Mouse (Mus musculus) neural tube, embryonic 15.5 days (tissue): ENCODE results near the gene Nutf2. TPM values are rescaled to one million over a fixed set of nuclear protein-coding genes. Genes with fewer than 3 reads are reported as not detected.
"Not testable (repeated sequence)": the region's sequence is repeated elsewhere in the genome, so short reads cannot be mapped to it uniquely, and the experiment has no call there.

Source experiments
- ATAC-seq: fragments of 200-750 bp; cut with Nextera tagmentation; 2 replicates; pipeline ENCODE4 v1.8.0; 2017; ENCODE audit warnings: mild to moderate bottlenecking, moderate TSS enrichment, moderate library complexity; ENCODE audit not compliant: low FRiP score
- H3K27ac ChIP-seq: fragments of 300-500 bp; sonication (generic); replicated peaks from 2 replicates; pipeline ENCODE4 v1.5.1; 2015; ENCODE audit warnings: mild to moderate bottlenecking, inconsistent platforms
- H3K27me3 ChIP-seq: fragments of 300-500 bp; sonication (generic); replicated peaks from 2 replicates; pipeline ENCODE4 v1.6.1; 2015; ENCODE audit warnings: inconsistent platforms
- H3K36me3 ChIP-seq: fragments of 300-500 bp; sonication (generic); 2 replicates; pipeline ENCODE4 v1.6.1; 2015; ENCODE audit warnings: inconsistent platforms
- H3K4me1 ChIP-seq: fragments of 300-500 bp; sonication (generic); 2 replicates; pipeline ENCODE4 v1.6.1; 2015; ENCODE audit warnings: inconsistent platforms
- H3K4me2 ChIP-seq: fragments of 300-500 bp; sonication (generic); 2 replicates; pipeline ENCODE4 v1.6.1; 2015; ENCODE audit warnings: inconsistent platforms, mild to moderate bottlenecking, moderate library complexity
- H3K4me3 ChIP-seq: fragments of 300-500 bp; sonication (generic); replicated peaks from 2 replicates; pipeline ENCODE4 v1.5.1; 2015; ENCODE audit warnings: mild to moderate bottlenecking, inconsistent platforms
- H3K9ac ChIP-seq: fragments of 300-500 bp; sonication (generic); replicated peaks from 2 replicates; pipeline ENCODE4 v1.6.1; 2015; ENCODE audit warnings: mild to moderate bottlenecking, inconsistent platforms
- H3K9me3 ChIP-seq: fragments of 300-500 bp; sonication (generic); replicated peaks from 2 replicates; pipeline ENCODE4 v1.6.1; 2016; ENCODE audit warnings: inconsistent platforms
- WGBS: fragments of 180-500 bp; shearing (Covaris S2); methylation state at CpG from one replicate; pipeline ENCODE4 v1.1.7; 2015; ENCODE audit warnings: mixed read lengths; 5-methylcytosine and 5-hydroxymethylcytosine counted together
- polyA plus RNA-seq: library from polyadenylated mRNA; unstranded; fragments of >200 nt; fragmentation: Nextera tagmentation; extraction: Ambion mirVana; gene quantifications from 2 replicates; pipeline ENCODE4 v1.2.1, GENCODE M21; 2015

The Nutf2 gene
- polyA plus RNA-seq, result 145 and 174 TPM in 2 replicates

GRCm38 (mm10) chr8:105860143-105860981 lies at the start of gene Nutf2:
Gene Nutf2, plus strand, starts transcription at chr8:105860580.
- H3K27ac ChIP-seq, result peak within 1 kb of the TSS; percentile 93
- H3K9ac ChIP-seq, result peak within 1 kb of the TSS; percentile 97
- WGBS, result under 1% methylated on average over 54 of the region's 59 CpGs
- H3K9me3 ChIP-seq, result no peaks in the 10 kb centered on the region
- H3K4me1 ChIP-seq, result peaks cover 73% of the 10 kb centered on the region
- peak within 1 kb of the TSS; percentile 74 for H3K4me2 ChIP-seq
- no peaks in the 10 kb centered on the region for H3K27me3 ChIP-seq
- peaks cover 4% of the 10 kb centered on the region; the same call in 1 of the 2 replicates for H3K36me3 ChIP-seq
- ATAC-seq, result peak; percentile 96
- H3K4me3 ChIP-seq, result peak within 1 kb of the TSS; percentile 95

GRCm38 (mm10) chr8:105811061-105811460 lies 49.3 kb upstream of the Nutf2 start:
- Histone ChIP-seq H3K27me3 (no peaks in the 10 kb centered on the region), H3K9me3 (no peaks in the 10 kb centered on the region), H3K9ac (no peak overlapping the region), H3K27ac (no peak overlapping the region), H3K4me3 (no peak overlapping the region), H3K36me3 (peaks cover 9% of the 10 kb centered on the region; the same call in 1 of the 2 replicates), H3K4me2 (no peak overlapping the region), H3K4me1 (peaks cover 19% of the 10 kb centered on the region; the same call in 1 of the 2 replicates)
- no peak for ATAC-seq
- 80% methylated on average over 10 of the region's 10 CpGs for WGBS

GRCm38 (mm10) chr8:105811543-105811942 lies 48.8 kb upstream of the Nutf2 start:
- WGBS, result 81% methylated on average over 3 of the region's 3 CpGs
- Histone ChIP-seq H3K9ac (no peak overlapping the region), H3K9me3 (no peaks in the 10 kb centered on the region), H3K4me2 (no peak overlapping the region), H3K4me1 (peaks cover 19% of the 10 kb centered on the region; the same call in 1 of the 2 replicates), H3K4me3 (no peak overlapping the region), H3K27ac (no peak overlapping the region), H3K36me3 (peaks cover 9% of the 10 kb centered on the region; the same call in 1 of the 2 replicates), H3K27me3 (no peaks in the 10 kb centered on the region)
- no peak for ATAC-seq

- 89% methylated on average over 5 of the region's 5 CpGs for WGBS
- Histone ChIP-seq H3K4me2 (no peak overlapping the region), H3K27me3 (no peaks in the 10 kb centered on the region), H3K9ac (no peak overlapping the region), H3K36me3 (peaks cover 9% of the 10 kb centered on the region; the same call in 1 of the 2 replicates), H3K4me3 (no peak overlapping the region), H3K27ac (no peak overlapping the region), H3K9me3 (no peaks in the 10 kb centered on the region), H3K4me1 (peaks cover 19% of the 10 kb centered on the region; the same call in 1 of the 2 replicates)
- ATAC-seq, result no peak
Observed at GRCm38 (mm10) chr8:105812511-105812910, 47.9 kb upstream of the Nutf2 start.

- peaks cover 14% of the 10 kb centered on the region; the same call in 1 of the 2 replicates for H3K4me1 ChIP-seq
- no peak overlapping the region for H3K4me3 ChIP-seq
- peaks cover 12% of the 10 kb centered on the region; the same call in 1 of the 2 replicates for H3K36me3 ChIP-seq
- no peak overlapping the region for H3K27ac ChIP-seq
- H3K9ac ChIP-seq, result no peak overlapping the region
- no peaks in the 10 kb centered on the region for H3K27me3 ChIP-seq
- no peak for ATAC-seq
- no peak overlapping the region for H3K4me2 ChIP-seq
- 95% methylated on average over 6 of the region's 6 CpGs for WGBS
- H3K9me3 ChIP-seq, result no peaks in the 10 kb centered on the region
Observed at GRCm38 (mm10) chr8:105813241-105813640, 47.1 kb upstream of the Nutf2 start.

- Histone ChIP-seq H3K4me3 (no peak overlapping the region), H3K9me3 (no peaks in the 10 kb centered on the region), H3K4me2 (no peak overlapping the region), H3K27me3 (no peaks in the 10 kb centered on the region), H3K9ac (no peak overlapping the region), H3K27ac (no peak overlapping the region), H3K36me3 (peaks cover 38% of the 10 kb centered on the region), H3K4me1 (peaks cover 14% of the 10 kb centered on the region)
- no peak for ATAC-seq
- 95% methylated on average over 3 of the region's 3 CpGs for WGBS
Observed at GRCm38 (mm10) chr8:105819659-105820058, 40.7 kb upstream of the Nutf2 start.

GRCm38 (mm10) chr8:105820925-105821324 lies 39.5 kb upstream of the Nutf2 start:
- Histone ChIP-seq H3K4me2 (no peak overlapping the region), H3K9ac (no peak overlapping the region), H3K9me3 (no peaks in the 10 kb centered on the region), H3K4me3 (no peak overlapping the region), H3K4me1 (peaks cover 26% of the 10 kb centered on the region), H3K36me3 (peaks cover 41% of the 10 kb centered on the region), H3K27me3 (no peaks in the 10 kb centered on the region), H3K27ac (no peak overlapping the region)
- no peak for ATAC-seq
- 95% methylated on average over 1 of the region's 1 CpGs for WGBS

GRCm38 (mm10) chr8:105825506-105825905 lies 34.9 kb upstream of the Nutf2 start:
- peaks cover 34% of the 10 kb centered on the region for H3K36me3 ChIP-seq
- no peaks in the 10 kb centered on the region for H3K9me3 ChIP-seq
- peak overlapping the region; percentile 95 for H3K9ac ChIP-seq
- 48% methylated on average over 4 of the region's 4 CpGs for WGBS
- peak overlapping the region; percentile 80 for H3K4me2 ChIP-seq
- ATAC-seq, result no peak
- peaks cover 33% of the 10 kb centered on the region for H3K4me1 ChIP-seq
- H3K4me3 ChIP-seq, result peak overlapping the region; percentile 90
- H3K27ac ChIP-seq, result no peak overlapping the region
- no peaks in the 10 kb centered on the region for H3K27me3 ChIP-seq

- peak overlapping the region; percentile 95 for H3K9ac ChIP-seq
- peaks cover 29% of the 10 kb centered on the region for H3K4me1 ChIP-seq
- H3K9me3 ChIP-seq, result no peaks in the 10 kb centered on the region
- peak overlapping the region; percentile 90 for H3K4me3 ChIP-seq
- H3K27me3 ChIP-seq, result no peaks in the 10 kb centered on the region
- peaks cover 25% of the 10 kb centered on the region for H3K36me3 ChIP-seq
- peak overlapping the region; percentile 78 for H3K27ac ChIP-seq
- WGBS, result 10% methylated on average over 4 of the region's 4 CpGs
- no peak for ATAC-seq
- H3K4me2 ChIP-seq, result peak overlapping the region; percentile 80
Observed at GRCm38 (mm10) chr8:105826379-105826778, 34.0 kb upstream of the Nutf2 start.

- Histone ChIP-seq H3K9ac (peak within 1 kb of the TSS; percentile 95), H3K27me3 (no peaks in the 10 kb centered on the region), H3K4me3 (peak within 1 kb of the TSS; percentile 90), H3K36me3 (peaks cover 20% of the 10 kb centered on the region), H3K4me2 (peak within 1 kb of the TSS; percentile 80), H3K4me1 (peaks cover 29% of the 10 kb centered on the region), H3K9me3 (no peaks in the 10 kb centered on the region), H3K27ac (peak within 1 kb of the TSS; percentile 84)
- WGBS, result under 1% methylated on average over 52 of the region's 52 CpGs
- peak; percentile 99 for ATAC-seq
Observed at GRCm38 (mm10) chr8:105826861-105827848, 33.2 kb upstream of the Nutf2 start, which contains the start of the genes Ranbp10 and Tsnaxip1. Gene Ranbp10, minus strand, starts transcription at chr8:105827350. Gene Tsnaxip1, plus strand, starts transcription at chr8:105827731.

- H3K4me3 ChIP-seq, H3K27ac ChIP-seq: not testable (repeated sequence)
- 83% methylated on average over 2 of the region's 2 CpGs for WGBS
Observed at GRCm38 (mm10) chr8:105833740-105834139, 26.6 kb upstream of the Nutf2 start.

More at GRCm38 (mm10) chr8:105833740-105834139, 26.6 kb upstream of the Nutf2 start:
- H3K9ac ChIP-seq, H3K4me1 ChIP-seq, H3K27me3 ChIP-seq, H3K36me3 ChIP-seq, ATAC-seq, H3K9me3 ChIP-seq, H3K4me2 ChIP-seq: not testable (repeated sequence)
